Mouse (Mus musculus): Measurements from ENCODE around the gene Ubl4b.

GRCm38 (mm10) chr3:107594662-107595263 lies 39.9 kb upstream of the Ubl4b start, which contains the start of gene Alx3:
- TF ChIP-seq POLR2A (IDR thresholded peaks at IDR 0.05; ENCODE audit: borderline replicate concordance, low read depth, low read length) (no peak), CTCF (IDR thresholded peaks at IDR 0.05; ENCODE audit: low read depth, low read length) (no peak)
